Mouse (Mus musculus): ENCODE results near the gene Ldb2. TPM values are rescaled to one million over a fixed set of nuclear protein-coding genes. Genes with fewer than 3 reads are reported as not detected.

Ldb2 gene
- total and polyA plus RNA-seq, 3 experiments: 7.3 to 15.1 (median 7.6) TPM

DNA sequence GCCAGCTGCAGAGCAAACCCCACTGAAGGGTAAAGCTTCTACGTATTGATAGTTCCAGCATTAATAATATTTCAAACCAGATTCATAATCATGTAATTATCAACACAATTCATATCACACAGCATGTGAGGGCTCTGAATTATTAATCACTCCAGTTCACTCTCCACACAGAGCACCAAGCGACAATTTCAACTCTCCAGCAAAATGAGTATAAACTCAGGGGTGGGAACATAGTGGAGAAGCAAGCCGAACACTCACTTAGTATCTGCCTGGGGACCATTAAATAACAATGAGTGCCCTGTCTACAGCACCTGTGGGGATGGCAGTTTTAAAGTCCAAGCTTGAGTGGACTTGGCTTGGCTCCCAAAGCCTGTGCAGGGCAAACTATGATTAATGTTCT, 302.6 kb downstream of the Ldb2 start:
- Histone ChIP-seq H3K9ac (ENCODE audit: low read depth, low read length) (no peak overlapping the region), H3K27ac (no peak overlapping the region), H3K4me3 (no peak overlapping the region), H3K4me1 (ENCODE audit: control insufficient read depth, insufficient read depth, low read length) (no peaks in the 10 kb centered on the region; the same call in none of the 2 replicates), H3K27me3 (ENCODE audit: control insufficient read depth, insufficient read depth, low read length) (no peaks in the 10 kb centered on the region), H3K36me3 (ENCODE audit: control insufficient read depth, insufficient read depth, low read length) (peaks cover 2% of the 10 kb centered on the region; the same call in 1 of the 2 replicates), H3K79me2 (replicated peaks; ENCODE audit: control insufficient read depth, insufficient read depth, low read length) (no peaks in the 10 kb centered on the region)
- intact Hi-C loops (cut with DNase I): loop anchor here (5.0 to 10.0 kb wide), 4 partner anchors 210 to 788 kb away; no protein-coding TSS in a partner anchor
- DNase-seq: no peak
- 90% methylated on average over 3 of the region's 3 CpGs for WGBS
- TF ChIP-seq CTCF (IDR thresholded peaks at IDR 0.05): no peak
- TF ChIP-seq EP300 (IDR thresholded peaks at IDR 0.05; ENCODE audit: insufficient read depth, low read depth, low read length): no peak
- TF ChIP-seq POLR2A (IDR thresholded peaks at IDR 0.05; ENCODE audit: insufficient read depth, low read depth, low read length): no peak

DNA sequence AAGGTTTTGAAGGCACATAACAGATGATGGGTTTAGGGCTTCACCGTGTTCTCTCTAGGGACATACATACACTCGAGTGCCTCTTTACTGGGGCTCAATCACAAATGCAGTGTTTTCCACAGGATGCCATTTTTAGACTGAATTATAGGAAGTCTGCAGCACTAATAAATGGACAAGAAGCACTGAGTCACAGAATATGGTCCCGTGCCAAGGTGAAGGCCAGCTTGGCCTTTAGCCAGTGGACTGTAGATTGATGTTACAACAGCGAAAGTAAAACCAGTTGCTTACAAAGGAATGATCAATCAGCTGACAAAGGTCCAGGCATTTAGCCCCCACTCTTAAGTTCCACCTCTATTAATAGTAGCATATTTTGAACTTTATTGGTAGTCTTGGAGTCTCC, 304.4 kb downstream of the Ldb2 start:
- TF ChIP-seq CTCF (IDR thresholded peaks at IDR 0.05): no peak
- peak; percentile 23; the same call in 1 of the 2 replicates for TF ChIP-seq POLR2A (IDR thresholded peaks at IDR 0.05; ENCODE audit: insufficient read depth, low read depth, low read length)
- peak overlapping the region; percentile 81 for H3K27ac ChIP-seq
- 35% methylated on average over 4 of the region's 4 CpGs for WGBS
- no peak overlapping the region for H3K9ac ChIP-seq (ENCODE audit: low read depth, low read length)
- no peaks in the 10 kb centered on the region; the same call in none of the 2 replicates for H3K4me1 ChIP-seq (ENCODE audit: control insufficient read depth, insufficient read depth, low read length)
- H3K27me3 ChIP-seq (ENCODE audit: control insufficient read depth, insufficient read depth, low read length): no peaks in the 10 kb centered on the region
- no peaks in the 10 kb centered on the region for H3K79me2 ChIP-seq (replicated peaks; ENCODE audit: control insufficient read depth, insufficient read depth, low read length)
- intact Hi-C loops (cut with DNase I): loop anchor here (5.0 to 10.0 kb wide), 4 partner anchors 212 to 790 kb away; no protein-coding TSS in a partner anchor
- H3K36me3 ChIP-seq (ENCODE audit: control insufficient read depth, insufficient read depth, low read length): peaks cover 2% of the 10 kb centered on the region; the same call in 1 of the 2 replicates
- DNase-seq: peak; percentile 61 to 76
- peak overlapping the region; percentile 22; the same call in 1 of the 2 replicates for H3K4me3 ChIP-seq

DNA sequence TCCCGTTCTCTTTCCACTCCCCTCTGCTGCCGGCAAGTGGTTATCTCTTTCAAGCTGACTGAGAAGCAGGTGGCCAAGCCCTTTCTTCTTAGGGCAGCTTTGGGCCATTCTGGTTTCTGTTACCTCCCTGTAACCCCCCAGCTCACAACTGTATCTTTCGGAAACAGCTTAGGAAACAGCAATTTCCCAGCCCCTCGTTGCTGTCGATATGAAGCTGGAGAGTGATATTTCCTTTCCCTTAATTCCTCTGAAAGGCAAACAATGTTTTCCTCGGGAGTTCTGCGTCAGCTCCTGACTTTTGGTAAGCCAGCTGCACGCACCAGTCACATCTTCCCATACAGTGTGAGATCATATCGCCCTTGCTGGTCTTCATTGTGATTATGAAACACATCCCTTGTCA, 305.3 kb downstream of the Ldb2 start:
- Histone ChIP-seq H3K4me1 (ENCODE audit: control insufficient read depth, insufficient read depth, low read length) (no peaks in the 10 kb centered on the region; the same call in none of the 2 replicates), H3K27me3 (ENCODE audit: control insufficient read depth, insufficient read depth, low read length) (no peaks in the 10 kb centered on the region), H3K36me3 (ENCODE audit: control insufficient read depth, insufficient read depth, low read length) (peaks cover 2% of the 10 kb centered on the region; the same call in 1 of the 2 replicates), H3K4me3 (peak overlapping the region; percentile 30; the same call in 1 of the 2 replicates), H3K79me2 (replicated peaks; ENCODE audit: control insufficient read depth, insufficient read depth, low read length) (no peaks in the 10 kb centered on the region), H3K9ac (ENCODE audit: low read depth, low read length) (peak overlapping the region; percentile 57), H3K27ac (peak overlapping the region; percentile 81)
- intact Hi-C loops (cut with DNase I): loop anchor here (10.0 kb wide), 3 partner anchors 271 to 791 kb away; no protein-coding TSS in a partner anchor
- 23% methylated on average over 9 of the region's 9 CpGs for WGBS
- TF ChIP-seq CTCF (IDR thresholded peaks at IDR 0.05): no peak
- peak; percentile 37; the same call in 1 of the 2 replicates for TF ChIP-seq POLR2A (IDR thresholded peaks at IDR 0.05; ENCODE audit: insufficient read depth, low read depth, low read length)
- peak; percentile 17 to 36 for DNase-seq

DNA sequence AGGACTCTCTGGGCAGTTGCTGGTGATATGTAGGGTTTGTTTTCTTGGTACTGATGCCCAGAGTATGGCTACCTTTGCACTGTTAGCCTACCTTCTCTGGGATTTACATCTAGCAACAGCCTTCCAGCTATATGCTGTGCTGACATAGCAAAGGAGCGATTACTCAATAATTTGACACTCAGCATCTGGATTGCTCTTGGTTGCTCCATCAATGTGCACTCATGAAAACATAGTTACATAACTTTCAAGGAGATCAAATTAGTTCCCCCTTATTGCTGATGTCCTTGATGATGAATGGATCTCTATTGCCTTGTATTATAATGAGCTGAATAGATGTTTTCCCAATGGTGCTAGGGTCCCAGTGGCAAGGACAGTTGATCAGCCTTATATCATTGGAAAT, 308.0 kb downstream of the Ldb2 start:
- intact Hi-C loops (cut with DNase I): loop anchor here (10.0 kb wide), 3 partner anchors 273 to 793 kb away; no protein-coding TSS in a partner anchor
- no peak overlapping the region for H3K27ac ChIP-seq
- H3K4me1 ChIP-seq (ENCODE audit: control insufficient read depth, insufficient read depth, low read length): no peaks in the 10 kb centered on the region; the same call in 1 of the 2 replicates
- H3K27me3 ChIP-seq (ENCODE audit: control insufficient read depth, insufficient read depth, low read length): no peaks in the 10 kb centered on the region
- H3K4me3 ChIP-seq: no peak overlapping the region
- H3K36me3 ChIP-seq (ENCODE audit: control insufficient read depth, insufficient read depth, low read length): peaks cover 2% of the 10 kb centered on the region; the same call in 1 of the 2 replicates
- no peak overlapping the region for H3K9ac ChIP-seq (ENCODE audit: low read depth, low read length)
- 83% methylated on average over 1 of the region's 1 CpGs for WGBS
- H3K79me2 ChIP-seq (replicated peaks; ENCODE audit: control insufficient read depth, insufficient read depth, low read length): no peaks in the 10 kb centered on the region
- TF ChIP-seq POLR2A (IDR thresholded peaks at IDR 0.05; ENCODE audit: insufficient read depth, low read depth, low read length): no peak
- no peak for DNase-seq

DNA sequence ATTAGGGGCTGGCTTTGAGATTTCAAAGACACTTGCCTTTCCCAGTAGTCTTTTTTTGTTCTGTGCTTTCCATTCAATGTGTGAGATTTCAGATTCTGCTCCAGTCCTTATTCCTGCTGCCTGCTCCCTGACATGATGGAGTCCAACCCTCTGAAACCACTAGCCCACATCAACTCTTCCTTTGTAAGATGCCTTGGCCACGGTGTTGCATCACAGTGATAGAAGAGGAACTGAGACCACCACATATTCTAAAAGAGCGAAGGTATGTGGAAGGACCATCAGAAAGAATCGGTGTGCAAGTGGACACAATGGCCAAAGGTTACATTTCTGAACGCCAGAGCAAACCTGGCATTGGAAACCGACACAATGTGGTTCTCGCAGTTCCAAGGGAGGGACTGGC, 309.0 kb downstream of the Ldb2 start:
- Histone ChIP-seq H3K4me1 (ENCODE audit: control insufficient read depth, insufficient read depth, low read length) (no peaks in the 10 kb centered on the region; the same call in 1 of the 2 replicates), H3K79me2 (replicated peaks; ENCODE audit: control insufficient read depth, insufficient read depth, low read length) (no peaks in the 10 kb centered on the region), H3K36me3 (ENCODE audit: control insufficient read depth, insufficient read depth, low read length) (no peaks in the 10 kb centered on the region), H3K27ac (no peak overlapping the region), H3K9ac (ENCODE audit: low read depth, low read length) (no peak overlapping the region), H3K27me3 (ENCODE audit: control insufficient read depth, insufficient read depth, low read length) (no peaks in the 10 kb centered on the region), H3K4me3 (no peak overlapping the region)
- TF ChIP-seq EP300 (IDR thresholded peaks at IDR 0.05; ENCODE audit: insufficient read depth, low read depth, low read length) (no peak), CTCF (IDR thresholded peaks at IDR 0.05) (no peak), POLR2A (IDR thresholded peaks at IDR 0.05; ENCODE audit: insufficient read depth, low read depth, low read length) (no peak)
- no peak for DNase-seq
- 90% methylated on average over 6 of the region's 6 CpGs for WGBS
- intact Hi-C loops (cut with DNase I): loop anchor here (10.0 kb wide), 3 partner anchors 274 to 794 kb away; no protein-coding TSS in a partner anchor

DNA sequence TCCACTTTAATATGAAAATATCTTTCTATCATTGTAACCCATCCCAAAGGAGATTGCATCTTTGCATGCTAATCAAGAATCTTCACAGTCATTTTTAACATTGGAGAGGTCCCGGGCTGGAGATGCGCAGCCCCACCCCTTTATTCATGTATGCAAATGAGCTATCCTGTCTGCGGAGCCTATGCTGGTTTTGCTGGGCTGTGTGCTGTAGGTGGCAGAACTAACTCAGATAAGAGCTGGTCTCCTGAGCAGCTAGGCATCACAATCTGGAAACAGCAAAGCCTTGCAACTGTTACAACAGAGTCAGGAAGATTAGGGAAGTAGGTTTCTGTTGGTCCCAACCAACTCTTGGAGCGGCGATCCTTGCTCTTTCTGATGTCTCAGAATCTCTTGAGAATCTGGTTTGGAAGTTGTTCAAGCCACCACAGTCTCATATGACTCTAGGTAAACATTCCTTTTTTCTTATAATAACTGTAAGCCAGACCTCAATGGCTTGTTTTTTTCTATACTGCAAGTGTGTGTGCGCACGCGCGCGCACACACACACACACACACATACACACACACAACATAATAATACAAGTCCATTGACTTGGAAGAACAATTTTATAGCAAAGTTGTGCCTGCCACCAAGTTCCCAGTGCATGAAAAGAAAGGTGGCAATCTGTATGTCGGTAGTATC, 315.9 kb downstream of the Ldb2 start:
- no peak overlapping the region for H3K4me3 ChIP-seq
- TF ChIP-seq EP300 (IDR thresholded peaks at IDR 0.05; ENCODE audit: insufficient read depth, low read depth, low read length): no peak
- peak; percentile 43 for TF ChIP-seq CTCF (IDR thresholded peaks at IDR 0.05)
- no peaks in the 10 kb centered on the region for H3K4me1 ChIP-seq (ENCODE audit: control insufficient read depth, insufficient read depth, low read length)
- 69% methylated on average over 11 of the region's 11 CpGs for WGBS
- H3K27ac ChIP-seq: no peak overlapping the region
- H3K79me2 ChIP-seq (replicated peaks; ENCODE audit: control insufficient read depth, insufficient read depth, low read length): no peaks in the 10 kb centered on the region
- H3K27me3 ChIP-seq (ENCODE audit: control insufficient read depth, insufficient read depth, low read length): no peaks in the 10 kb centered on the region
- no peaks in the 10 kb centered on the region for H3K36me3 ChIP-seq (ENCODE audit: control insufficient read depth, insufficient read depth, low read length)
- intact Hi-C loops (cut with DNase I): no loop called here
- DNase-seq: no peak
- H3K9ac ChIP-seq (ENCODE audit: low read depth, low read length): no peak overlapping the region
